ENCODE assay signal across 8 mouse cellular contexts in genomic region chr7:28169489-28170422, GRCm38 (mm10). TPM values are rescaled to one million over a fixed set of nuclear protein-coding genes. Genes with fewer than 3 reads are reported as not detected.
DNase-seq lines count a peak whose midpoint lies in the region; ATAC-seq and TF ChIP-seq lines count a peak whose summit lies in the region.

Gene Fbl (plus strand): TSS chr7:28169710.

- H3K27me3 ChIP-seq in heart, embryonic 11.5 days (ENCODE audit: control insufficient read depth, insufficient read depth, low read length): no peaks in the 10 kb centered on the region
- H3K27me3 ChIP-seq in kidney, embryonic 16.5 days (ENCODE audit: insufficient read depth, low read length): no peaks in the 10 kb centered on the region
- no peaks in the 10 kb centered on the region for H3K27me3 ChIP-seq in liver, adult 2 months (ENCODE audit: control insufficient read depth, insufficient read depth, low read length)
- H3K27me3 ChIP-seq in myocyte (ENCODE audit: control insufficient read depth, insufficient read depth, insufficient read length): no peaks in the 10 kb centered on the region
- no peaks in the 10 kb centered on the region for H3K27me3 ChIP-seq in splenic B cell, adult 2 months (ENCODE audit: control insufficient read depth, insufficient read depth, low read length, poor library complexity, severe bottlenecking)

- peaks cover 25% of the 10 kb centered on the region for H3K79me2 ChIP-seq in liver, adult 2 months (ENCODE audit: control insufficient read depth, insufficient read depth, low read length)
- peaks cover 47% of the 10 kb centered on the region for H3K79me2 ChIP-seq in myocyte (ENCODE audit: control insufficient read depth, insufficient read depth)

- peak within 1 kb of the TSS; percentile 94 for H3K27ac ChIP-seq in heart, embryonic 11.5 days (ENCODE audit: low read depth, low read length)
- peak within 1 kb of the TSS; percentile 89 for H3K27ac ChIP-seq in kidney, embryonic 16.5 days (ENCODE audit: low read length)
- peak within 1 kb of the TSS; percentile 73 for H3K27ac ChIP-seq in liver, adult 2 months (replicated peaks; ENCODE audit: insufficient read depth, low read depth, low read length)

- H3K4me2 ChIP-seq in heart, embryonic 11.5 days: peak within 1 kb of the TSS; percentile 68
- peak within 1 kb of the TSS; percentile 94 for H3K4me2 ChIP-seq in kidney, embryonic 16.5 days (replicated peaks; ENCODE audit: low read depth, low read length)
- H3K4me2 ChIP-seq in myocyte (ENCODE audit: low read depth): peak within 1 kb of the TSS; percentile 98

- H3K9ac ChIP-seq in heart, embryonic 11.5 days (ENCODE audit: low read depth, low read length): peak within 1 kb of the TSS; percentile 83
- H3K9ac ChIP-seq in kidney, embryonic 16.5 days (replicated peaks; ENCODE audit: low read length): peak within 1 kb of the TSS; percentile 85
- peak within 1 kb of the TSS; percentile 90 for H3K9ac ChIP-seq in liver, adult 2 months (ENCODE audit: low read depth, low read length)

- peak within 1 kb of the TSS; percentile 86 for H3ac ChIP-seq in myocyte (ENCODE audit: control insufficient read depth, insufficient read length)

- no peaks in the 10 kb centered on the region for H3K36me3 ChIP-seq in heart, embryonic 11.5 days (ENCODE audit: control insufficient read depth, insufficient read depth, low read length)
- no peaks in the 10 kb centered on the region for H3K36me3 ChIP-seq in kidney, embryonic 16.5 days (ENCODE audit: insufficient read depth, low read length)
- no peaks in the 10 kb centered on the region for H3K36me3 ChIP-seq in liver, adult 2 months (ENCODE audit: control insufficient read depth, insufficient read depth, low read length)
- no peaks in the 10 kb centered on the region for H3K36me3 ChIP-seq in myocyte (ENCODE audit: control insufficient read depth, insufficient read depth)
- H3K36me3 ChIP-seq in splenic B cell, adult 2 months (ENCODE audit: control insufficient read depth, insufficient read depth, low read length, poor library complexity, severe bottlenecking): no peaks in the 10 kb centered on the region

- peaks cover 14% of the 10 kb centered on the region for H3K4me1 ChIP-seq in heart, embryonic 11.5 days (ENCODE audit: control insufficient read depth, insufficient read depth, low read length)
- peaks cover 28% of the 10 kb centered on the region for H3K4me1 ChIP-seq in kidney, embryonic 16.5 days (ENCODE audit: insufficient read depth, low read length)
- peaks cover 17% of the 10 kb centered on the region for H3K4me1 ChIP-seq in liver, adult 2 months (ENCODE audit: control insufficient read depth, insufficient read depth, low read length)

- WGBS in heart, embryonic 11.5 days (ENCODE audit: insufficient replicate concordance): under 1% methylated on average over 80 of the region's 80 CpGs
- WGBS in kidney, embryonic 16.5 days: under 1% methylated on average over 80 of the region's 80 CpGs
- WGBS in liver, adult 2 months: under 1% methylated on average over 80 of the region's 80 CpGs

- peaks cover 3% of the 10 kb centered on the region; the same call in 1 of the 2 replicates for H3K9me3 ChIP-seq in heart, embryonic 11.5 days (replicated peaks; ENCODE audit: control insufficient read depth, low read length)
- peaks cover 3% of the 10 kb centered on the region; the same call in 1 of the 2 replicates for H3K9me3 ChIP-seq in kidney, embryonic 16.5 days (ENCODE audit: low read length)

- H3K4me3 ChIP-seq in heart, embryonic 11.5 days (ENCODE audit: low read depth, low read length): peak within 1 kb of the TSS; percentile 89
- H3K4me3 ChIP-seq in kidney, embryonic 16.5 days (ENCODE audit: low read length): peak within 1 kb of the TSS; percentile 86
- peak within 1 kb of the TSS; percentile 83 for H3K4me3 ChIP-seq in liver, adult 2 months (ENCODE audit: insufficient read depth, low read depth, low read length)
- peak within 1 kb of the TSS; percentile 81 for H3K4me3 ChIP-seq in myocyte

- peak; percentile 93 to 94 for DNase-seq in B cell, adult 2 months
- DNase-seq in brain, adult 2 months (ENCODE audit: low read depth, low spot score): peak; percentile 97
- DNase-seq in liver, adult 2 months (ENCODE audit: extremely low read depth, low read depth, low spot score): peak; percentile 77
- DNase-seq in splenic B cell, adult 2 months (ENCODE audit: low read depth, low spot score): peak; percentile 96

- TF ChIP-seq CTCF in liver, adult 2 months (IDR thresholded peaks at IDR 0.05; ENCODE audit: low read depth, low read length): no peak

- peak; percentile 92 for ATAC-seq in erythroblast, adult 5-6 weeks (replicated peaks; ENCODE audit: low FRiP score, poor library complexity, severe bottlenecking)
- peak; percentile 84 for ATAC-seq in heart, embryonic 11.5 days (replicated peaks; ENCODE audit: insufficient number of reproducible peaks, low FRiP score, low TSS enrichment)
- ATAC-seq in kidney, embryonic 16.5 days (ENCODE audit: low FRiP score, low TSS enrichment): peak; percentile 89

- TF ChIP-seq POLR2A in liver, adult 2 months (IDR thresholded peaks at IDR 0.05; ENCODE audit: extremely low read depth, insufficient read depth, low read length): peak; percentile 46; the same call in 1 of the 2 replicates
- TF ChIP-seq POLR2A in myocyte (IDR thresholded peaks at IDR 0.05; ENCODE audit: insufficient read length, low read depth): peak; percentile 93

TF ChIP-seq in myocyte, 11 proteins besides CTCF, POLR2A, EP300 and RAD21:
- TF ChIP-seq CEBPB (IDR thresholded peaks at IDR 0.05; ENCODE audit: insufficient read depth, poor library complexity, severe bottlenecking) (no peak), USF1 (IDR thresholded peaks at IDR 0.05; ENCODE audit: low read depth) (peak; percentile 23), MAX (IDR thresholded peaks at IDR 0.05; ENCODE audit: low read depth) (peak; percentile 46), MYOG (IDR thresholded peaks at IDR 0.05; ENCODE audit: control insufficient read depth in 1 of 3, insufficient read depth in 1 of 3, insufficient read length in 2 of 3, low read depth in 2 of 3) (no peak), POLR2AphosphoS2 (IDR thresholded peaks at IDR 0.05; ENCODE audit: insufficient read length, low read depth) (peak; percentile 85), REST (IDR thresholded peaks at IDR 0.05; ENCODE audit: insufficient read depth, insufficient read length) (no peak), TCF12 (IDR thresholded peaks at IDR 0.05; ENCODE audit: insufficient read depth, poor library complexity, severe bottlenecking) (no peak), TCF3 (IDR thresholded peaks at IDR 0.05; ENCODE audit: insufficient read length, low read depth) (no peak), MYOD1 (IDR thresholded peaks at IDR 0.05; ENCODE audit: control insufficient read depth in 1 of 3, insufficient read length in 2 of 3, low read depth in 2 of 3) (no peak), E2F4 (IDR thresholded peaks at IDR 0.05; ENCODE audit: insufficient read depth) (peak; percentile 44), SRF (IDR thresholded peaks at IDR 0.05; ENCODE audit: control insufficient read depth, insufficient read length, low read depth) (peak; percentile 19)

RNA-seq across cellular contexts. Expression of gene Fbl, which starts in this region (rescaled TPM):
- 12.5 and 30.1 TPM in 2 replicates for total RNA-seq in erythroblast, adult 5-6 weeks (2015; ENCODE audit: low replicate concordance)
- 22.2 and 30.7 TPM in 2 replicates for total RNA-seq in erythroblast, adult 5-6 weeks (2017; ENCODE audit: low replicate concordance)
- 23.9 and 32.3 TPM in 2 replicates for polyA plus RNA-seq in heart, embryonic 11.5 days (2014; fragmentation: Nextera tagmentation; extraction: Ambion mirVana)
- polyA plus RNA-seq in kidney, embryonic 16.5 days (2015; fragmentation: Nextera tagmentation; extraction: Ambion mirVana): 108 and 115 TPM in 2 replicates
- 34.0 and 38.6 TPM in 2 replicates for total RNA-seq in liver, adult 2 months (2014; rRNA removed)
- polyA plus RNA-seq in liver, adult 2 months (2012; rRNA removed): 32.7 and 36.0 TPM in 2 replicates
- polyA plus RNA-seq in myocyte (2012; fragmentation: generic; extraction: Trizol): 155 TPM

Comparison
In these comparisons a context has a peak if more than half of its experiments do, and no peak if none do; other contexts are left out.
1. Peak in every context shown above with its lines: DNase-seq, ATAC-seq, H3K4me3 ChIP-seq and H3K27ac ChIP-seq.